Mouse (Mus musculus) kidney, embryonic 15.5 days (tissue): ENCODE measurements at regions not wholly inside any gene's neighbourhood (a gene's known extent, or its start where the extent isn't known, plus 50 kb on each side); places are given as distances from the start of the nearest gene placed in this dataset.

Experiments used
- ATAC-seq: fragments of 200-750 bp; cut with Nextera tagmentation; replicated peaks from 2 replicates; pipeline ENCODE4 v1.8.0; 2017; ENCODE audit warnings: moderate TSS enrichment; ENCODE audit not compliant: low FRiP score
- H3K27ac ChIP-seq: fragments of 300-500 bp; sonication (generic); 2 replicates; pipeline ENCODE4 v1.5.1; 2015; ENCODE audit warnings: mild to moderate bottlenecking, inconsistent platforms
- H3K27me3 ChIP-seq: fragments of 300-500 bp; sonication (generic); 2 replicates; pipeline ENCODE4 v1.6.1; 2015; ENCODE audit warnings: inconsistent platforms
- H3K36me3 ChIP-seq: fragments of 300-500 bp; sonication (generic); 2 replicates; pipeline ENCODE4 v1.6.1; 2015; ENCODE audit warnings: inconsistent platforms
- H3K4me1 ChIP-seq: fragments of 300-500 bp; sonication (generic); 2 replicates; pipeline ENCODE4 v1.6.1; 2015; ENCODE audit warnings: inconsistent platforms
- H3K4me2 ChIP-seq: fragments of 300-500 bp; sonication (generic); 2 replicates; pipeline ENCODE4 v1.6.1; 2015; ENCODE audit warnings: moderate library complexity, mild to moderate bottlenecking, inconsistent platforms
- H3K4me3 ChIP-seq: fragments of 300-500 bp; sonication (generic); replicated peaks from 2 replicates; pipeline ENCODE4 v1.5.1; 2015; ENCODE audit warnings: mild to moderate bottlenecking, inconsistent platforms
- H3K9ac ChIP-seq: fragments of 300-500 bp; sonication (generic); 2 replicates; pipeline ENCODE4 v1.6.1; 2015; ENCODE audit warnings: mild to moderate bottlenecking, inconsistent platforms
- H3K9me3 ChIP-seq: fragments of 300-500 bp; sonication (generic); replicated peaks from 2 replicates; pipeline ENCODE4 v1.6.1; 2016; ENCODE audit warnings: inconsistent platforms
- WGBS: fragments of 180-500 bp; shearing (Covaris S2); methylation state at CpG from one replicate; pipeline ENCODE4 v1.1.7; 2015; ENCODE audit warnings: mixed read lengths; 5-methylcytosine and 5-hydroxymethylcytosine counted together

GRCm38 (mm10) chr12:39952854-39953253 is 85.0 kb downstream of the Arl4a start:
- no peak for ATAC-seq
- Histone ChIP-seq H3K4me3 (no peak overlapping the region), H3K9ac (no peak overlapping the region), H3K27ac (no peak overlapping the region), H3K9me3 (no peaks in the 10 kb centered on the region), H3K4me2 (no peak overlapping the region), H3K4me1 (0 out of 2 replicates have a peak, but pooled peaks cover 5% of the 10 kb centered on the region), H3K27me3 (no peaks in the 10 kb centered on the region), H3K36me3 (no peaks in the 10 kb centered on the region)
- WGBS: 61% methylated on average over 4 of the region's 4 CpGs

DNA sequence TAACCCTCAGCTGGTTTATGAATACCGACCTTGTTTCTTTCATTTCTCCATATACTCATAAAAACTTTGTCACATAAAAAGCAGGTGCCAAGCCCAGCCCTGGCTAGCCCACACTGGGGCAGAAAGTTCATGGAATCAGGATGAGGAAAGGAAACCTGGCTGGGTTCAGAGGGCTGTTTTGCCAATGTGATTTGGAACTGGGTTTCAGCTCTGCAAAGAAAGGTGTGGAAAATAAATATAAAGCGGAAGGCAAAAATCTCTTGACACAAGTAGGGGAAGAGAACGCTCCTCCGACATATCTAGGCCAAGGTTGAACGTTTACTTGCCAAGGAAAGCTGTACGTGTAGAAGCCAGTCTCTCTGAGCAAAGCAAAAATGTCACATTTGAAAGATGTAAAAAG is 85.9 kb downstream of the Arl4a start:
- H3K4me3 ChIP-seq: no peak overlapping the region
- H3K27ac ChIP-seq: no peak overlapping the region
- ATAC-seq: no peak
- H3K9me3 ChIP-seq: no peaks in the 10 kb centered on the region
- H3K4me2 ChIP-seq: no peak overlapping the region
- no peaks in the 10 kb centered on the region for H3K36me3 ChIP-seq
- 0 out of 2 replicates have a peak, but pooled peaks cover 4% of the 10 kb centered on the region for H3K4me1 ChIP-seq
- H3K27me3 ChIP-seq: no peaks in the 10 kb centered on the region
- WGBS: 87% methylated on average over 6 of the region's 6 CpGs
- no peak overlapping the region for H3K9ac ChIP-seq

DNA sequence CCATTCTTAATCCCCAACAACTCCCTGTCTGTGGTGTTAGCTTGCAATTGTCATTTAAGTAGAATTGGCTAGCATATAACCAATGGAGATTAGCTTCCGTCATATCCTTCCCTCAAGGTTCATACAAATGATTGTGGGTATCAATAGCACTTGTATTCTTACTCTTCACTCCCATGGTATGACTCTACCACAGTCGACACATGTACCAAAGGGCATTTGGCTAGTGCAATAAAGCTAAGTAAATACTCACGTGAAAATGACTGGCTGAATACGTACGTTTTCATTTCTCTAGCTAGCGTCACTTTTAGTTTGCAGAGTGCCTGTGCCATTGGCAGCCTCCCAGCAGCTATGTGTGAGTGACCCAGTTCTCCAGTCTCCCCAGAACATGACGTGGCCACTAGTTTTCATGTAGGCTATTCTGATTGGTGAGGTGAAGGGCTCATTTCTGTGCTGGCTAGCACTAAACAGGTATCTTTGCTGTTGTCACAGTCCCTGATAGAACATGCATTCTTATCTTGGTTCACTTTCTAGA is 87.5 kb downstream of the Arl4a start:
- no peaks in the 10 kb centered on the region for H3K36me3 ChIP-seq

DNA sequence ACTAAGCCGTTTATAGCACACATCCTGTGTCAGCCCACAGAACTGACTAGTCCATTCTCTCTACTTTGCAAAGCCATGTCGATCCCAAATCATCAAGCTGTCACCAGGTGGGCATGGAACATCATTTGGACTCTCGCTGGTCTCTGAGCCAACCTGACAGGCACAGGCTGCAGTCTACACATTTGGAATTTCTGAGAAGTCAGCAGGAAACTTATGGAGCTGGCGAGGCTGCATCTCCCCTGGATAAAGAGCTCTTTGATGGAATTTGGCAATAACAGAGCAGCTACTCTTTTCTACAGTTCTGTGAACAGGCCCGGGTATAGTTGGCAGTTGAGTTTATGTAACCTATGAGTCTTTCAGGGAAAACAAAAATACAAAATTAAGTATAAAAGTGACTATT is 94.9 kb downstream of the Arl4a start:
- no peak overlapping the region for H3K9ac ChIP-seq
- no peak for ATAC-seq
- H3K4me3 ChIP-seq: no peak overlapping the region
- no peaks in the 10 kb centered on the region for H3K36me3 ChIP-seq
- H3K9me3 ChIP-seq: no peaks in the 10 kb centered on the region
- 62% methylated on average over 5 of the region's 5 CpGs for WGBS
- H3K4me1 ChIP-seq: no peaks in the 10 kb centered on the region
- no peak overlapping the region for H3K27ac ChIP-seq
- H3K27me3 ChIP-seq: no peaks in the 10 kb centered on the region
- no peak overlapping the region for H3K4me2 ChIP-seq

More for the DNA sequence above, 87.5 kb downstream of the Arl4a start:
- no peak overlapping the region for H3K4me3 ChIP-seq
- no peak overlapping the region for H3K4me2 ChIP-seq
- no peak overlapping the region for H3K27ac ChIP-seq
- no peaks in the 10 kb centered on the region for H3K9me3 ChIP-seq
- H3K4me1 ChIP-seq: no peaks in the 10 kb centered on the region
- ATAC-seq: no peak
- no peak overlapping the region for H3K9ac ChIP-seq
- WGBS: 86% methylated on average over 7 of the region's 7 CpGs
- no peaks in the 10 kb centered on the region for H3K27me3 ChIP-seq

DNA sequence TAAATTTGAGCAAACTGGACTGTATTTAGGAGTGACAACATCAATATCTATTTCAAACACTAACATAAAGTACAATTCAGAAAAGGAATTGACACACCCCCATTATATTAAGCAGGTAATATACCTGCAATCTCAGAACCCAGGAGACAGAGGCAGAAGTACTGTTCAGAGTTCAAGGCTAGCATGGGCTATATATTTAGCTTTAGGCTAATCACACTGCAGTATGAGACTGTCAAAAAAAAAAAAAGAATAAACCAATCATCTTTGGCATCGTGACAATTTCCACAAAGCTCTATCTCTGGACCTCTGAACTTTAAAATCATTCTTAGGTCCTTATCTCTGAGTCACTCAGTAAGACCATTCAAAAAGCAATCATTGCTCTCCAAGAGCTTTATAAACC is 96.7 kb downstream of the Arl4a start:
- H3K27ac ChIP-seq: no peak overlapping the region
- ATAC-seq: no peak
- H3K9me3 ChIP-seq: no peaks in the 10 kb centered on the region
- whole genome bisulfite sequencing: 83% methylated on average over 1 of the region's 1 CpGs
- H3K4me1 ChIP-seq: no peaks in the 10 kb centered on the region
- no peak overlapping the region for H3K4me2 ChIP-seq
- H3K36me3 ChIP-seq: no peaks in the 10 kb centered on the region
- no peak overlapping the region for H3K9ac ChIP-seq
- no peaks in the 10 kb centered on the region for H3K27me3 ChIP-seq
- no peak overlapping the region for H3K4me3 ChIP-seq

GRCm38 (mm10) chr12:39939017-39939416 is 98.8 kb downstream of the Arl4a start:
- Histone ChIP-seq H3K4me3 (no peak overlapping the region), H3K4me1 (no peaks in the 10 kb centered on the region), H3K36me3 (no peaks in the 10 kb centered on the region), H3K9ac (no peak overlapping the region), H3K4me2 (no peak overlapping the region), H3K27ac (no peak overlapping the region), H3K27me3 (no peaks in the 10 kb centered on the region), H3K9me3 (no peaks in the 10 kb centered on the region)
- ATAC-seq: no peak

DNA sequence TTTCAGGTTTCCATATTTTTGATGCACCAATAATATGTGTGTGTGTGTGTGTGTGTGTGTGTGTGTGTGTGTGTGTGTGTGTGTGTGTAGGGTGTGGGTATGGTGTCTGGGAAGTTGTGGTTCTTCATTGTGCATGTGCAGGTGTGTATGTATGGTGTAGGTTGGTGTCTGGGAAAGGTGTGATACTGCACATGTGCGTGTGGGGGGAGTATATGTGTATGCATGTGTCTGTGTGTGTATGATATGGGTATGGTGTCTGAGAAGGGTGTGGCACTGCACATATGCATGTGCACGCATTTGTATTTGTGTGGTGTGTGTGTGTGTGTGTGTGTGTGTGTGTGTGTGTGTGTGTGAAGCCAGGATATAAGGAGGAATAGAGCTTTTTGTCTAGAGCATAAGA is 99.6 kb downstream of the Arl4a start:
- Histone ChIP-seq H3K4me2 (no peak overlapping the region), H3K4me1 (no peaks in the 10 kb centered on the region), H3K4me3 (no peak overlapping the region), H3K9me3 (no peaks in the 10 kb centered on the region), H3K27me3 (no peaks in the 10 kb centered on the region), H3K27ac (no peak overlapping the region), H3K36me3 (no peaks in the 10 kb centered on the region), H3K9ac (no peak overlapping the region)
- no peak for ATAC-seq
- 92% methylated on average over 2 of the region's 2 CpGs for WGBS

DNA sequence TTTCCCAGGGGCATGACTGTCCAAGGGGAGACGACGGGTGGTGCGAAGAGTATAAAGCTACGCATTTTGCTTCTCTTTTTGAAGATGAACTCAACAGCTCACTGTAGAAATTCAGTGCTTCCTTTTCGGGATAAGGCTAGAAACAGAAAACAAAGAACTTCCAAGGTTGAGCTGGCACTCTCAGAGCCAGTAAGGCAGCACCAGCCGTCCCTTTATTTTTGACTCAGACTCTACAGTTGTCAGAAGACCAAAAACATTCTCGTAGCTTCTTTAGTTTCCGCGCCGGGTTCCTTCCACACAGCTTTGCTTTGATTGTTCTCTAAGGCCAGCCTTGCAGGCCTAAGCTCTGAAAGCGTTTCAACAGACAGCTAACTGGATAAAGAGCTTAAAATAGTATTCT is 101.5 kb downstream of the Arl4a start:
- no peaks in the 10 kb centered on the region for H3K9me3 ChIP-seq
- H3K27me3 ChIP-seq: no peaks in the 10 kb centered on the region
- H3K4me1 ChIP-seq: no peaks in the 10 kb centered on the region
- no peak overlapping the region for H3K4me3 ChIP-seq
- H3K36me3 ChIP-seq: no peaks in the 10 kb centered on the region
- no peak for ATAC-seq
- no peak overlapping the region for H3K4me2 ChIP-seq
- no peak overlapping the region for H3K9ac ChIP-seq
- WGBS: 65% methylated on average over 11 of the region's 11 CpGs
- H3K27ac ChIP-seq: no peak overlapping the region

DNA sequence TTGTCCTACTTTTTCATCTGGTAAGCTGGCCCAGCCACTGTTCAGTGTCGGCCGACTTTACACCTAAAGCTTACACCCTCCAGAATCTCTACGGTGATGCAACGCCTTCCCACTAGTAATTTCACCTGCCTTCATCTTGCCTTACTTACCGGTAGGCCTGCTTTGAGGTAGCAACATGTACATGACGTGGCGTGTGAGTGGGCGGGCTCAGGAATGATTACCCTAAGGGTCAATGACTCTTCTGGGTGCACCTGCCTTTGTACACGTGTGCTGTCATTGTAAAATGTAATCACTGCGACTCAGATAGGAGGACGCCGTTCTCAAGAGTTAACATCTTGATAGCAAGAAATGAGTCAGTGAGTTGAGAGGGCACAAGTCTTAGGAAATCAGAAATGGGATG is 102.0 kb downstream of the Arl4a start:
- no peak overlapping the region for H3K4me3 ChIP-seq

DNA sequence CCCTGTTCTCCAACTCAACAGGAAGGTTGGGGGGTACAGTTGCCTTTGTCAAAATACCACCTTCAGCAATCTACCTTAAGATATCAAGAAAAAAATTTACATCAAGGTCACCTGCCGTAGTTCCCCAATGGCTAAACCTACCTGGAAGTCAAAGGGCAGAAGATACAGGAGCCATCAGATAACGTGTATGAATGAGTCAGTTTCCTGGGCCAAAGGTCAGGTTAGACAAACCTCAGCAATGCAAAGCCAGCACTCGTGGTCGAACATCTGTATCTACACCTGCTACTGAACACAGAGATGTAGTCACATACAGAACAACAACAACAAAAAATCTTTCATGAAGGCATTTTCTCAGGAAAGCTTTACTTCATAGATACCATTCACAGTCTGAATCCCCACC is 102.9 kb downstream of the Arl4a start:
- Histone ChIP-seq H3K4me3 (no peak overlapping the region), H3K27ac (no peak overlapping the region), H3K9me3 (no peaks in the 10 kb centered on the region), H3K27me3 (no peaks in the 10 kb centered on the region), H3K36me3 (no peaks in the 10 kb centered on the region), H3K9ac (no peak overlapping the region), H3K4me1 (no peaks in the 10 kb centered on the region), H3K4me2 (no peak overlapping the region)
- 74% methylated on average over 4 of the region's 4 CpGs for WGBS
- no peak for ATAC-seq

More for the DNA sequence above, 102.0 kb downstream of the Arl4a start:
- Histone ChIP-seq H3K36me3 (no peaks in the 10 kb centered on the region), H3K27me3 (no peaks in the 10 kb centered on the region), H3K4me1 (no peaks in the 10 kb centered on the region), H3K9ac (no peak overlapping the region), H3K27ac (no peak overlapping the region), H3K9me3 (no peaks in the 10 kb centered on the region), H3K4me2 (no peak overlapping the region)
- 76% methylated on average over 12 of the region's 12 CpGs for WGBS
- ATAC-seq: no peak

DNA sequence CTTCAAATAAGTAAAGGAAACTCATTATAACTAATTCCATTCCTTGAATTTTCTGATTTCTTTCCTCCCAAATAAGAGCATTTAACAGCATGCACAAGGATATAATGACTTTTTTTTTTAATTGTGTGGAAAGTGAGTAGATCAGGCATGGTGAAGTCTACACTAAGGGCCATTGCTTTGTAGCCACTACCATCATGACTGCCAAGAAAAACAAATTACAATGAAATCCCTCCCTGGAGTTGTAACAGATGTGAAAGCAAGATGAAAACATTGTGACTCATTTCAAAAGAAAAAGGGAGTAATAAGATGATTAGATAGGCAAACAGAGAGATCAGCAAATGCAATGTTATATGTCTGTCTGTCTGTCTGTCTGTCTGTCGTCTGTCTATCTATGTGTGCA is 106.6 kb downstream of the Arl4a start:
- Histone ChIP-seq H3K9me3 (no peaks in the 10 kb centered on the region), H3K27me3 (no peaks in the 10 kb centered on the region), H3K4me2 (no peak overlapping the region), H3K36me3 (no peaks in the 10 kb centered on the region), H3K27ac (no peak overlapping the region), H3K4me3 (no peak overlapping the region), H3K9ac (no peak overlapping the region), H3K4me1 (no peaks in the 10 kb centered on the region)
- 63% methylated on average over 1 of the region's 1 CpGs for WGBS
- no peak for ATAC-seq

- Histone ChIP-seq H3K27me3 (no peaks in the 10 kb centered on the region), H3K4me3 (no peak overlapping the region), H3K4me2 (no peak overlapping the region), H3K9ac (no peak overlapping the region), H3K27ac (no peak overlapping the region), H3K36me3 (no peaks in the 10 kb centered on the region), H3K9me3 (no peaks in the 10 kb centered on the region), H3K4me1 (no peaks in the 10 kb centered on the region)
- no peak for ATAC-seq
Measured at GRCm38 (mm10) chr12:39927902-39928301, 109.9 kb downstream of the Arl4a start.

DNA sequence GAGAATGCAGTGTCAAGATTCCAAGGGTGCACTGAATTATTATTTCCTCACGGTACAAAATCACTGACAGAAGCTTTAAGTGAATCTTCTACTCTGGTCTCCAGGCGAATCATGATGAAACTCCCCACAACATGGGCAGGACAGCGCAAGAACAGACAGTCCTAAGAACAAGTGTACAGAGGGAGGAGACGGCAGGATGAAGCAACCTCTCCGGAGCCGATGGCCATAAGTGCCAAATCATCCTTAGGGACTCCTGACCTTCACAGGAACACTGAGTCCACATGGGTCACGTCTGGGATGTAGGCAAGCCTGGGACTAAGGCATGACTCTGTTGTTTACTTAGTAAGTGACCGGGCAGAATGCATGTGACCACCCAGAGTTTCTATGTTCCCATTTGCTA is 110.8 kb downstream of the Arl4a start:
- Histone ChIP-seq H3K36me3 (no peaks in the 10 kb centered on the region), H3K27ac (no peak overlapping the region), H3K9me3 (no peaks in the 10 kb centered on the region), H3K9ac (no peak overlapping the region), H3K27me3 (no peaks in the 10 kb centered on the region), H3K4me3 (no peak overlapping the region), H3K4me2 (no peak overlapping the region), H3K4me1 (no peaks in the 10 kb centered on the region)
- WGBS: 69% methylated on average over 8 of the region's 8 CpGs
- ATAC-seq: no peak
